Mouse (Mus musculus) bone marrow macrophage, adult 2 months (primary cell): ENCODE data around the gene Alkbh2. TPM values are rescaled to one million over a fixed set of nuclear protein-coding genes. Genes with fewer than 3 reads are reported as not detected.
A peak's percentile ranks its signal among the peaks of the same experiment; 100 is the strongest.

ENCODE experiments used
- H3K27ac ChIP-seq: 2 replicates; pipeline ENCODE4 v1.5.1; 2012; ENCODE audit warnings: low read depth, low read length; ENCODE audit not compliant: insufficient read depth
- H3K4me1 ChIP-seq: 2 replicates; pipeline ENCODE4 v1.6.1; 2012; ENCODE audit warnings: low read length; ENCODE audit not compliant: control insufficient read depth, insufficient read depth
- H3K4me3 ChIP-seq: 2 replicates; pipeline ENCODE4 v1.5.1; 2012; ENCODE audit warnings: mild to moderate bottlenecking, low read length, moderate library complexity; ENCODE audit not compliant: insufficient read depth
- CTCF ChIP-seq: IDR thresholded peaks from 2 replicates; pipeline ENCODE4 v1.5.1; 2012; ENCODE audit warnings: low read depth, mild to moderate bottlenecking, low read length, moderate library complexity
- POLR2A ChIP-seq: IDR thresholded peaks from 2 replicates; pipeline ENCODE4 v1.6.1; 2012; ENCODE audit warnings: mild to moderate bottlenecking, low read depth, low read length, borderline replicate concordance
- polyA plus RNA-seq: library from polyadenylated mRNA; stranded (reverse); fragments of >200 nt; gene quantifications from 2 replicates; pipeline ENCODE4 v1.2.4, GENCODE M21; 2012; ENCODE audit not compliant: missing spikeins, insufficient read depth, insufficient read length

Alkbh2 gene
- polyA plus RNA-seq, 1 experiment: 3.3 TPM

- Histone ChIP-seq H3K4me3 (no peak within 1 kb of the TSS), H3K4me1 (no peaks in the 10 kb centered on the region), H3K27ac (no peak within 1 kb of the TSS)
- no peak for TF ChIP-seq CTCF
- no peak for TF ChIP-seq POLR2A
These were observed 18.2 kb upstream of the Alkbh2 start, which contains the start of gene Acacb for GRCm38 (mm10) chr5:114146028-114146888. TSS of gene Acacb (plus strand) at chr5:114146535.

GRCm38 (mm10) chr5:114139175-114139574 is 11.2 kb upstream of the Alkbh2 start:
- Histone ChIP-seq H3K4me3 (no peak overlapping the region), H3K27ac (no peak overlapping the region), H3K4me1 (no peaks in the 10 kb centered on the region)
- no peak for TF ChIP-seq CTCF
- no peak for TF ChIP-seq POLR2A

- 0 out of 2 replicates have a peak, but pooled peaks cover 2% of the 10 kb centered on the region for H3K4me1 ChIP-seq
- no peak overlapping the region for H3K4me3 ChIP-seq
- TF ChIP-seq POLR2A: no peak
- TF ChIP-seq CTCF: no peak
- no peak overlapping the region for H3K27ac ChIP-seq
These were observed 10.5 kb upstream of the Alkbh2 start for GRCm38 (mm10) chr5:114138277-114139164.

GRCm38 (mm10) chr5:114137481-114138276 is 9.7 kb upstream of the Alkbh2 start:
- H3K4me3 ChIP-seq: no peak overlapping the region
- TF ChIP-seq CTCF (no peak), POLR2A (no peak)
- no peak overlapping the region for H3K27ac ChIP-seq
- H3K4me1 ChIP-seq: 0 out of 2 replicates have a peak, but pooled peaks cover 2% of the 10 kb centered on the region

- Histone ChIP-seq H3K4me3 (no peak overlapping the region), H3K4me1 (peaks cover 7% of the 10 kb centered on the region; the same call in 1 of the 2 replicates), H3K27ac (no peak overlapping the region)
- TF ChIP-seq CTCF (no peak), POLR2A (no peak)
These were observed 7.5 kb upstream of the Alkbh2 start for GRCm38 (mm10) chr5:114135516-114135915.

GRCm38 (mm10) chr5:114134091-114134534 is 6.1 kb upstream of the Alkbh2 start:
- peaks cover 7% of the 10 kb centered on the region; the same call in 1 of the 2 replicates for H3K4me1 ChIP-seq
- no peak for TF ChIP-seq POLR2A
- peak; percentile 31; the same call in 1 of the 2 replicates for TF ChIP-seq CTCF

GRCm38 (mm10) chr5:114132841-114133240 is 4.8 kb upstream of the Alkbh2 start:
- no peak for TF ChIP-seq CTCF
- no peak for TF ChIP-seq POLR2A
- Histone ChIP-seq H3K4me3 (no peak overlapping the region), H3K27ac (no peak overlapping the region), H3K4me1 (peaks cover 7% of the 10 kb centered on the region; the same call in 1 of the 2 replicates)

More at GRCm38 (mm10) chr5:114134091-114134534, 6.1 kb upstream of the Alkbh2 start:
- no peak overlapping the region for H3K27ac ChIP-seq
- no peak overlapping the region for H3K4me3 ChIP-seq

- Histone ChIP-seq H3K4me3 (peak overlapping the region; percentile 67), H3K27ac (peak overlapping the region; percentile 17), H3K4me1 (peaks cover 11% of the 10 kb centered on the region)
- no peak for TF ChIP-seq POLR2A
- TF ChIP-seq CTCF: no peak
These were observed 3.5 kb upstream of the Alkbh2 start for GRCm38 (mm10) chr5:114131521-114131840.
